In genomic region chr2:29787104-29787917, GRCm38 (mm10) we compare ENCODE assay signal across 8 mouse cellular contexts. TPM values are rescaled to one million over a fixed set of nuclear protein-coding genes. Genes with fewer than 3 reads are reported as not detected.
DNase-seq lines count a peak whose midpoint lies in the region; ATAC-seq and TF ChIP-seq lines count a peak whose summit lies in the region.

Gene Coq4, plus strand, starts transcription at chr2:29787493.

- WGBS in hindbrain, postnatal 0 days, result 2% methylated on average over 31 of the region's 31 CpGs

- intact Hi-C loops in gastrocnemius, adult 2 months (cut with DNase I), result no loop called here
- intact Hi-C loops in left cerebral cortex, adult 2 months (cut with DNase I), result no loop called here

- no peaks in the 10 kb centered on the region for H3K4me1 ChIP-seq in hindbrain, postnatal 0 days (ENCODE audit: insufficient read depth, low read length)

- DNase-seq in WW6 (ENCODE audit: low read depth, low spot score), result peak; percentile 86
- DNase-seq in cerebellum, postnatal 4 days (ENCODE audit: low spot score in 2 of 2), result peak; percentile 61 to 86
- peak; percentile 91 for DNase-seq in gastrocnemius, adult 2 months
- peak; percentile 96 for DNase-seq in hindbrain, postnatal 0 days (ENCODE audit: low spot score)
- peak; percentile 88 to 90 for DNase-seq in left cerebral cortex, adult 2 months (ENCODE audit: extremely low spot score in 1 of 2, low spot score in 2 of 2)
- peak; percentile 96 for DNase-seq in right cerebral cortex, adult 2 months (ENCODE audit: low spot score in 2 of 2)
- peak; percentile 90 for DNase-seq in urinary bladder, postnatal 14 days (ENCODE audit: low spot score)

- H3K27ac ChIP-seq in gastrocnemius, adult 2 months, result peak within 1 kb of the TSS; percentile 89
- H3K27ac ChIP-seq in hindbrain, postnatal 0 days, result peak within 1 kb of the TSS; percentile 75
- H3K27ac ChIP-seq in left cerebral cortex, adult 2 months, result peak within 1 kb of the TSS; percentile 73

- peaks cover 42% of the 10 kb centered on the region for H3K36me3 ChIP-seq in hindbrain, postnatal 0 days (ENCODE audit: insufficient read depth, low read length)

- peak within 1 kb of the TSS; percentile 64 for H3K9ac ChIP-seq in hindbrain, postnatal 0 days (replicated peaks; ENCODE audit: low read length)

- H3K4me2 ChIP-seq in hindbrain, postnatal 0 days (ENCODE audit: low read depth, low read length), result peak within 1 kb of the TSS; percentile 86

- peak within 1 kb of the TSS; percentile 87 for H3K4me3 ChIP-seq in gastrocnemius, adult 2 months
- peak within 1 kb of the TSS; percentile 62 for H3K4me3 ChIP-seq in hindbrain, postnatal 0 days (ENCODE audit: low read length)
- peak within 1 kb of the TSS; percentile 93 for H3K4me3 ChIP-seq in left cerebral cortex, adult 2 months

- peak; percentile 91 for ATAC-seq in hindbrain, postnatal 0 days
- peak; percentile 89 for ATAC-seq in megakaryocyte, adult 5-6 weeks (ENCODE audit: poor library complexity, severe bottlenecking)

- TF ChIP-seq CTCF in gastrocnemius, adult 2 months (IDR thresholded peaks at IDR 0.05), result no peak
- no peak for TF ChIP-seq CTCF in hindbrain, postnatal 0 days (IDR thresholded peaks at IDR 0.05; ENCODE audit: low read depth)
- TF ChIP-seq CTCF in left cerebral cortex, adult 2 months (IDR thresholded peaks at IDR 0.05), result no peak

- H3K27me3 ChIP-seq in hindbrain, postnatal 0 days (ENCODE audit: insufficient read depth, low read length), result no peaks in the 10 kb centered on the region

- no peaks in the 10 kb centered on the region for H3K9me3 ChIP-seq in hindbrain, postnatal 0 days (ENCODE audit: low read length)

RNA-seq across cellular contexts. Expression of gene Coq4, which starts in this region (rescaled TPM):
- total RNA-seq in gastrocnemius, adult 2 months (2021), result 1 to 10 TPM; 7.9 to 9.7 TPM
- 52.0 and 58.2 TPM in 2 replicates for total RNA-seq in hindbrain, postnatal 0 days (2014; rRNA removed)
- 32.5 and 35.8 TPM in 2 replicates for polyA plus RNA-seq in hindbrain, postnatal 0 days (2015; fragmentation: Nextera tagmentation; extraction: Ambion mirVana)
- total RNA-seq in left cerebral cortex, adult 2 months (2021), result 10 to 100 TPM; 28.8 to 30.1 TPM
- total RNA-seq in megakaryocyte, adult 5-6 weeks (2015), result 3.5 and 4.6 TPM in 2 replicates
- 1.5 and 2.9 TPM in 2 replicates for total RNA-seq in megakaryocyte, adult 5-6 weeks (2017)

Comparison
In these comparisons a context has a peak if more than half of its experiments do, and no peak if none do; other contexts are left out.
1. Peak in every context shown above with its lines: DNase-seq, ATAC-seq, H3K4me3 ChIP-seq and H3K27ac ChIP-seq.